ENCODE assay signal across 29 mouse cellular contexts in the genomic region with DNA sequence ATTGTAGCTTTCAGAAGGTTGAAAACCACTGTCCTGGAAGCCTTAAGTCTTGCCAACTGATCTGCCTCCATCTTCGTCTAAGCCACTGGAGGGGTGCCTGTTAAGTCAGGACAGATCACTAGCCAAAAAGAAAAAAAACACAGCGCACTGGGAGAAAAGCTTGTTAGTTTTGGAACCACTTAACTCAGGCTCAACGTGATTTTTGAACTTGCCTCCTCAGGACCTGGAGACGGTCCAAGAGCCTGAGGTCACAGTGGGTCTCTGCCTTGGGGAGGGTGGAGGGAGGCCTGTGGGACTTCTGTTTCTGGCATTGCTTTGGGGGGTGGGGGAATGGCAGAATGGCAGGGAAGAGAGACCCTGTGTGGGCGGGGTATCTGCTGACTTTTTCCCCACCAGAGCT. TPM values are rescaled to one million over a fixed set of nuclear protein-coding genes. Genes with fewer than 3 reads are reported as not detected.
A peak's percentile ranks its signal among the peaks of the same experiment; 100 is the strongest.
DNase-seq lines count a peak whose midpoint lies in the region; ATAC-seq and TF ChIP-seq lines count a peak whose summit lies in the region.
"Had no signal": no experiment of that assay in that cellular context is flagged by ENCODE, and none has a peak within 500 bp of the region (broad histone marks: within the 10 kb centered on the region; RNA-seq: fewer than 3 reads in every experiment).

No protein-coding gene starts in this region.

- H3K4me1 ChIP-seq in liver, adult 2 months (ENCODE audit: control insufficient read depth, insufficient read depth, low read length), result peaks cover 31% of the 10 kb centered on the region
- H3K4me1 ChIP-seq: forebrain, embryonic 15.5 days; hindbrain, embryonic 12.5 days; stomach, embryonic 15.5 days had no signal

- no peaks in the 10 kb centered on the region for H3K27me3 ChIP-seq in liver, adult 2 months (ENCODE audit: control insufficient read depth, insufficient read depth, low read length)
- H3K27me3 ChIP-seq: forebrain, embryonic 15.5 days; hindbrain, embryonic 12.5 days; limb, embryonic 15.5 days; stomach, embryonic 15.5 days had no signal

- DNase-seq in adrenal gland, postnatal 14 days, result peak; percentile 51
- no peak for DNase-seq in adrenal gland, adult 8-10 months
- DNase-seq in liver, adult 2 months (ENCODE audit: extremely low read depth, low read depth, low spot score), result peak; percentile 94
- DNase-seq in liver, result no peak
- peak; percentile 25 for DNase-seq in adrenal gland, postnatal 25 days
- peak; percentile 70 for DNase-seq in kidney, postnatal 14 days
- no peak for DNase-seq in cerebellum, adult 9-11 months
- DNase-seq: cerebellum, adult 11 months; cerebellum, postnatal 25 days; embryo, embryonic 11 days; gastrocnemius, postnatal 36 days; heart, postnatal 10 days; layer of hippocampus, postnatal 36 days; right cerebral cortex, postnatal 25 days had no signal

- TF ChIP-seq POLR2A in liver, adult 2 months (IDR thresholded peaks at IDR 0.05; ENCODE audit: extremely low read depth, insufficient read depth, low read length), result no peak

- peaks cover 32% of the 10 kb centered on the region; the same call in 1 of the 2 replicates for H3K79me2 ChIP-seq in liver, adult 2 months (ENCODE audit: control insufficient read depth, insufficient read depth, low read length)

- H3K4me3 ChIP-seq in liver, adult 2 months (ENCODE audit: insufficient read depth, low read depth, low read length), result no peak overlapping the region
- H3K4me3 ChIP-seq: forebrain, embryonic 15.5 days; hindbrain, embryonic 12.5 days; limb, embryonic 15.5 days; midbrain, embryonic 10.5 days; stomach, embryonic 15.5 days had no signal

- peak overlapping the region; percentile 48 for H3K9ac ChIP-seq in liver, adult 2 months (ENCODE audit: low read depth, low read length)
- H3K9ac ChIP-seq: forebrain, embryonic 15.5 days; hindbrain, embryonic 12.5 days; limb, embryonic 15.5 days; stomach, embryonic 15.5 days had no signal

- no peak for ATAC-seq in megakaryocyte progenitor cell, adult 5-6 weeks (replicated peaks; ENCODE audit: poor library complexity)
- ATAC-seq: activated CD4-positive, CD25-positive, alpha-beta regulatory T cell, adult 4 months; forebrain, embryonic 15.5 days; inflammation-experienced regulatory T-cells, adult 6 months had no signal

- no peak for TF ChIP-seq CTCF in liver, adult 2 months (IDR thresholded peaks at IDR 0.05; ENCODE audit: low read depth, low read length)

- 25% methylated on average over 5 of the region's 5 CpGs for WGBS in liver, adult 2 months

- no peaks in the 10 kb centered on the region; the same call in 1 of the 2 replicates for H3K36me3 ChIP-seq in liver, adult 2 months (ENCODE audit: control insufficient read depth, insufficient read depth, low read length)
- H3K36me3 ChIP-seq: forebrain, embryonic 15.5 days; hindbrain, embryonic 12.5 days; stomach, embryonic 15.5 days had no signal

- H3K27ac ChIP-seq in liver, adult 2 months (replicated peaks; ENCODE audit: insufficient read depth, low read depth, low read length), result peak overlapping the region; percentile 75
- H3K27ac ChIP-seq: forebrain, embryonic 15.5 days; hindbrain, embryonic 12.5 days; limb, embryonic 15.5 days; midbrain, embryonic 10.5 days; stomach, embryonic 15.5 days had no signal

RNA-seq across cellular contexts. Expression of gene Aldh4a1, which starts 8.5 kb away (rescaled TPM):
- total RNA-seq in adrenal gland, postnatal 14 days (2021), result 54.4 and 97.6 TPM in 2 replicates
- total RNA-seq in adrenal gland, adult 8-10 months (2022), result 100 to 1,000 TPM in 2 of 4 experiments, 10 to 100 TPM in 2; 62.6 to 149 (median 97.9) TPM
- total RNA-seq in liver, adult 2 months (2014; rRNA removed), result 288 and 375 TPM in 2 replicates
- polyA plus RNA-seq in liver, adult 2 months (2012; rRNA removed), result 557 and 601 TPM in 2 replicates
- 124 and 138 TPM in 2 replicates for total RNA-seq in adrenal gland, postnatal 25 days (2021)
- 11.1 and 14.7 TPM in 2 replicates for total RNA-seq in megakaryocyte progenitor cell, adult 5-6 weeks (2015)
- 20.0 and 22.3 TPM in 2 replicates for total RNA-seq in megakaryocyte progenitor cell, adult 5-6 weeks (2017)

RNA-seq across cellular contexts. Expression of gene Tas1r2, which starts 22.2 kb away (rescaled TPM):
- total RNA-seq in adrenal gland, postnatal 14 days (2021), result not detected in 2 replicates
- total RNA-seq in adrenal gland, adult 8-10 months (2022), result not detected
- not detected in 2 replicates for total RNA-seq in liver, adult 2 months (2014; rRNA removed)
- 0.05 TPM in 1 of 2 replicates, not detected in the other for polyA plus RNA-seq in liver, adult 2 months (2012; rRNA removed)
- not detected in 2 replicates for total RNA-seq in adrenal gland, postnatal 25 days (2021)
- not detected in 2 replicates for total RNA-seq in megakaryocyte progenitor cell, adult 5-6 weeks (2015)
- not detected in 2 replicates for total RNA-seq in megakaryocyte progenitor cell, adult 5-6 weeks (2017)
- total RNA-seq: G1E; gastrocnemius, postnatal 36 days; heart, postnatal 10 days; layer of hippocampus, postnatal 36 days; left cerebral cortex, postnatal 36 days; midbrain, postnatal 0 days had no signal
- polyA plus RNA-seq: activated CD4-positive, CD25-positive, alpha-beta regulatory T cell, adult 4 months; embryonic facial prominence, embryonic 14.5 days; forebrain, embryonic 15.5 days; G1E; hindbrain, embryonic 12.5 days; inflammation-experienced regulatory T-cells, adult 6 months; midbrain, embryonic 10.5 days; midbrain, postnatal 0 days; stomach, embryonic 15.5 days; thymus, postnatal 0 days; urinary bladder, adult 2 months had no signal

RNA-seq across cellular contexts. Expression of gene Gm21969, which starts 28.2 kb away (rescaled TPM):
- total RNA-seq in adrenal gland, postnatal 14 days (2021), result not detected in 2 replicates
- under 1 TPM in 2 of 4 experiments, not detected in 2; 0.09 to 0.25 TPM for total RNA-seq in adrenal gland, adult 8-10 months (2022)
- total RNA-seq in liver, adult 2 months (2014; rRNA removed), result 0.09 and 0.27 TPM in 2 replicates
- polyA plus RNA-seq in liver, adult 2 months (2012; rRNA removed), result 0.11 and 0.14 TPM in 2 replicates
- total RNA-seq in adrenal gland, postnatal 25 days (2021), result not detected in 2 replicates
- not detected in 2 replicates for total RNA-seq in megakaryocyte progenitor cell, adult 5-6 weeks (2015)
- total RNA-seq in megakaryocyte progenitor cell, adult 5-6 weeks (2017), result not detected in 2 replicates
- total RNA-seq: G1E; gastrocnemius, postnatal 36 days; heart, postnatal 10 days; layer of hippocampus, postnatal 36 days; left cerebral cortex, postnatal 36 days; midbrain, postnatal 0 days; neutrophil, adult 5-6 weeks had no signal
- polyA plus RNA-seq: activated CD4-positive, CD25-positive, alpha-beta regulatory T cell, adult 4 months; embryonic facial prominence, embryonic 14.5 days; forebrain, embryonic 15.5 days; hindbrain, embryonic 12.5 days; inflammation-experienced regulatory T-cells, adult 6 months; limb, embryonic 15.5 days; midbrain, embryonic 10.5 days; midbrain, postnatal 0 days; stomach, embryonic 15.5 days; thymus, postnatal 0 days had no signal

Comparison
In these comparisons a context has a peak if more than half of its experiments do, and no peak if none do; other contexts are left out.
1. DNase-seq: peak in adrenal gland, postnatal 14 days (single experiment), liver, adult 2 months (single experiment), adrenal gland, postnatal 25 days (single experiment) and kidney, postnatal 14 days (single experiment); none in adrenal gland, adult 8-10 months (single experiment), liver (single experiment) and cerebellum, adult 9-11 months (single experiment).